Mouse (Mus musculus): ENCODE measurements at regions not wholly inside any gene's neighbourhood (a gene's known extent, or its start where the extent isn't known, plus 50 kb on each side); places are given as distances from the start of the nearest gene placed in this dataset.
"Not testable (repeated sequence)": the region's sequence is repeated elsewhere in the genome, so short reads cannot be mapped to it uniquely, and the experiment has no call there.

DNA sequence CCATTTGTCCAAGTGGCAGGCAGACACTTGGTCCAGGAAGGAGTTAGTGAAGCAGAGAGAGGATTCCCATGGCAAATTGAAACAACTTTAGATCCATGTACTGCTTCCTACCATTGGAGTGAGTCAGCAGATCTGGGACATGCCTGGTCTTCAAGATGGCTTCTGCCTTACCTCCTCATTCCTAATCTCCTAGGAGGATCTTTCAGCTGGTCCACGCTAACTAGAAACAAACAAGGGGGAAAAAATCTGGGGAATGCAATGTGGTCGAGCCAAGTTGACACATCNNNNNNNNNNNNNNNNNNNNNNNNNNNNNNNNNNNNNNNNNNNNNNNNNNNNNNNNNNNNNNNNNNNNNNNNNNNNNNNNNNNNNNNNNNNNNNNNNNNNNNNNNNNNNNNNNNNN lies 549.4 kb downstream of the Synb start:
- no peaks in the 10 kb centered on the region for H3K79me2 ChIP-seq (ENCODE audit: control insufficient read depth, insufficient read depth)
- no peak overlapping the region for H3K4me3 ChIP-seq
- H3ac ChIP-seq (ENCODE audit: control insufficient read depth, insufficient read length) = no peak overlapping the region
- H3K27me3 ChIP-seq (ENCODE audit: control insufficient read depth, insufficient read depth, insufficient read length) = no peaks in the 10 kb centered on the region
- no peak for TF ChIP-seq TCF12 (IDR thresholded peaks at IDR 0.05; ENCODE audit: insufficient read depth, poor library complexity, severe bottlenecking)
- no peak for TF ChIP-seq SRF (IDR thresholded peaks at IDR 0.05; ENCODE audit: control insufficient read depth, insufficient read length, low read depth)
- TF ChIP-seq E2F4 (IDR thresholded peaks at IDR 0.05; ENCODE audit: insufficient read depth) = no peak
- TF ChIP-seq REST (IDR thresholded peaks at IDR 0.05; ENCODE audit: insufficient read depth, insufficient read length) = no peak
- TF ChIP-seq MYOG (IDR thresholded peaks at IDR 0.05; ENCODE audit: control insufficient read depth in 1 of 3, insufficient read depth in 1 of 3, insufficient read length in 2 of 3, low read depth in 2 of 3) = no peak
- TF ChIP-seq USF1 (IDR thresholded peaks at IDR 0.05; ENCODE audit: low read depth) = no peak
- no peak for TF ChIP-seq MAX (IDR thresholded peaks at IDR 0.05; ENCODE audit: low read depth)
- TF ChIP-seq TCF3 (IDR thresholded peaks at IDR 0.05; ENCODE audit: insufficient read length, low read depth) = no peak
- no peak for TF ChIP-seq POLR2A (IDR thresholded peaks at IDR 0.05; ENCODE audit: insufficient read length, low read depth)
- no peak for TF ChIP-seq CEBPB (IDR thresholded peaks at IDR 0.05; ENCODE audit: insufficient read depth, poor library complexity, severe bottlenecking)
- peak overlapping the region; percentile 2 for H3K4me2 ChIP-seq (ENCODE audit: low read depth)
- H3K36me3 ChIP-seq (ENCODE audit: control insufficient read depth, insufficient read depth) = no peaks in the 10 kb centered on the region

DNA sequence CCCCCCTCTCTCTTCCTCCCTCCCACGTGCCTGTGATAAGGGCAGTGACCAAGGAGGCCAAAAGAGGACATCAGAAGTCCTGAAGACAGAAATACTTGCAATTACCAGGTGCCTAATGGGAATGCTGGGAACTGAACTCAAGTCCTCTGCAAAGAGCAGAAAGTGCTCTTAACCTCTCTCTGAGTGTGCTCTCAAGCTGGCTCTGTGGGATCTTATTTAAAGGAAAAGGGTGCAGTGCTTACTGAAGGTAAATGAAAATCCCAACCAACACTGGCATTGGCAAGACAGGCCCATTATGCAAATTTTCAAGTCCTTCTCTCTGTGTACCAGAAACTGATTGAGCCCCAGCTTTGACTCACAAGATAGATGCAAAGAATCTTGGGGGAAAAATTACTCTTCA lies 555.6 kb downstream of the Synb start:
- Histone ChIP-seq H3K4me2 (ENCODE audit: low read depth) (no peak overlapping the region), H3K4me3 (no peak overlapping the region), H3K27me3 (ENCODE audit: control insufficient read depth, insufficient read depth, insufficient read length) (no peaks in the 10 kb centered on the region), H3K79me2 (ENCODE audit: control insufficient read depth, insufficient read depth) (no peaks in the 10 kb centered on the region), H3ac (ENCODE audit: control insufficient read depth, insufficient read length) (no peak overlapping the region), H3K36me3 (ENCODE audit: control insufficient read depth, insufficient read depth) (no peaks in the 10 kb centered on the region)
- TF ChIP-seq TCF3 (IDR thresholded peaks at IDR 0.05; ENCODE audit: insufficient read length, low read depth) (no peak), E2F4 (IDR thresholded peaks at IDR 0.05; ENCODE audit: insufficient read depth) (no peak), MAX (IDR thresholded peaks at IDR 0.05; ENCODE audit: low read depth) (no peak), SRF (IDR thresholded peaks at IDR 0.05; ENCODE audit: control insufficient read depth, insufficient read length, low read depth) (no peak), MYOG (IDR thresholded peaks at IDR 0.05; ENCODE audit: control insufficient read depth in 1 of 3, insufficient read depth in 1 of 3, insufficient read length in 2 of 3, low read depth in 2 of 3) (no peak), CEBPB (IDR thresholded peaks at IDR 0.05; ENCODE audit: insufficient read depth, poor library complexity, severe bottlenecking) (no peak), REST (IDR thresholded peaks at IDR 0.05; ENCODE audit: insufficient read depth, insufficient read length) (no peak), MYOD1 (IDR thresholded peaks at IDR 0.05; ENCODE audit: control insufficient read depth in 1 of 3, insufficient read length in 2 of 3, low read depth in 2 of 3) (no peak), TCF12 (IDR thresholded peaks at IDR 0.05; ENCODE audit: insufficient read depth, poor library complexity, severe bottlenecking) (no peak), POLR2A (IDR thresholded peaks at IDR 0.05; ENCODE audit: insufficient read length, low read depth) (no peak), POLR2AphosphoS2 (IDR thresholded peaks at IDR 0.05; ENCODE audit: insufficient read length, low read depth) (no peak), USF1 (IDR thresholded peaks at IDR 0.05; ENCODE audit: low read depth) (no peak)

DNA sequence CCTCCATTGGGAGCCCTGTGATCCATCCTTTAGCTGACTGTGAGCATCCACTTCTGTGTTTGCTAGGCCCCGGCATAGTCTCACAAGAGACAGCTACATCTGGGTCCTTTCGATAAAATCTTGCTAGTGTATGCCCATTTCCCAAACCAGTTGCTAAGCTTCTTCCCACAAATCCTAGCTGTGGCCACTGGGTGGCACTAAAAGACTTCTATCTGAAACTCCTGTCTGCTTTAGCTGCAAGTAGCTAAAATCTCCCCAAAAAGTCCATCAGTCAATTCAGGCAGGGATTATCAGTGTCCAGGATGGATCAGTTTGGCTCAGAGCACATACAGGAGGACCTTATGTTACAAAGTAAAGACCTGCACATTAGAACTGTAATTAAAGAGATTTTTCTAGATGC lies 558.3 kb downstream of the Synb start:
- H3K79me2 ChIP-seq (ENCODE audit: control insufficient read depth, insufficient read depth); H3K4me3 ChIP-seq; H3K4me2 ChIP-seq (ENCODE audit: low read depth); H3ac ChIP-seq (ENCODE audit: control insufficient read depth, insufficient read length); H3K36me3 ChIP-seq (ENCODE audit: control insufficient read depth, insufficient read depth); H3K27me3 ChIP-seq (ENCODE audit: control insufficient read depth, insufficient read depth, insufficient read length): not testable (repeated sequence)

DNA sequence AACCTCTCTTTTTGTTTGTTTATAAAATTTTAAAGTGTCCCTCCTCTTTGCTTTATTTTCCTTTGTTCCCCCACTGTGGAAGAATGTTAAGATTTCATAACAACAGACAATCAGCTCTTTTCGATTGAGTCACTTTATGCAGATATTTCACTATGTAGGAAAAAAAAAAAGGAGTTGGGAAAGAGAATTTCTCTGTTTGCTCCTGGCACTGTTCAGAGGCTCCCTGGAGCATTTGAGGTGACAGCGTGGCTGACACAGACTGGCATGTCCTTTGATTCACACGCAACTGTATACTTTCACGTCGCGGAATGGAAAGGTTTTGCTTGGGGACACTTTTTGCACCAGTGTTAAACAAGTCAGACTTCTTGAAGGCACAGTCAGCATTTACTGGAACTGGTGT lies 572.9 kb downstream of the Synb start:
- Histone ChIP-seq H3ac (ENCODE audit: control insufficient read depth, insufficient read length) (no peak overlapping the region), H3K4me2 (ENCODE audit: low read depth) (no peak overlapping the region), H3K4me3 (no peak overlapping the region), H3K79me2 (ENCODE audit: control insufficient read depth, insufficient read depth) (no peaks in the 10 kb centered on the region), H3K36me3 (ENCODE audit: control insufficient read depth, insufficient read depth) (no peaks in the 10 kb centered on the region), H3K27me3 (ENCODE audit: control insufficient read depth, insufficient read depth, insufficient read length) (no peaks in the 10 kb centered on the region)
- TF ChIP-seq MYOG (IDR thresholded peaks at IDR 0.05; ENCODE audit: control insufficient read depth in 1 of 3, insufficient read depth in 1 of 3, insufficient read length in 2 of 3, low read depth in 2 of 3) = no peak
- no peak for TF ChIP-seq TCF3 (IDR thresholded peaks at IDR 0.05; ENCODE audit: insufficient read length, low read depth)

DNA sequence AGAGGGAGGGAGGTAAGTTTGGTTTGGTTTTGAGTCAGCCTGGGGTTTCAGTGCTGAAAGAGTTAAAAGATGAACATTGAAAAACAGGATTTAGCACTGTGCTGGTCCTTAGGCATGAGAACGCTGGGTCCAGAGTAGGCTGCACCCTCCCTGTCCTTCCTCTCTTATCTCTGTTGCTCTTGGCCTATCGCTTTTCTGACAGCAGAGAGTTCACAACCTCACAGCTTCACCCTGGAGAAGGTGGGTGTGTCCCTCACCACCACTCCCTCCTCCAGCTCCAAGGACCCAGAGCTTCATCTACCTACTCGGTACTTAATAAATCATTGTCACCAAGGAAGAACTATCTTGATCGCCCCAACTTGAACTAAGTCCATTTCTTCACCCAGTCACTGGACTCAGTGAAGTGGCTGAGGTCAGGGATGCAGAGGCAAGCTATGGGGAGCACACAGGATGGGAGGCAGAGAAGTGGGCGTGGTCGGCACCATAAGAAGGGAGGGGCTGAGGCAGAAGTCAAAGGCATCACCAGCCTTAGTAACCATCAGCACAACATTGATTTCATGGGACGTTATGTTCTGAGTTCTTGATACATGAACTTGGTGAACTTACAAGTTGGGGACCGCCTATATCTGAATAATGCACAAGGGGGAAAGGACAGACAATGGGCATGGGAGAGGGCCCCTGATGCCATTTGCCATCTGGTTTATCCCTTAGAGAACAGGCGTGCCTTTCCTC lies 574.5 kb downstream of the Synb start:
- Histone ChIP-seq H3K79me2 (ENCODE audit: control insufficient read depth, insufficient read depth) (no peaks in the 10 kb centered on the region), H3ac (ENCODE audit: control insufficient read depth, insufficient read length) (no peak overlapping the region), H3K36me3 (ENCODE audit: control insufficient read depth, insufficient read depth) (no peaks in the 10 kb centered on the region), H3K4me3 (no peak overlapping the region), H3K4me2 (ENCODE audit: low read depth) (no peak overlapping the region), H3K27me3 (ENCODE audit: control insufficient read depth, insufficient read depth, insufficient read length) (no peaks in the 10 kb centered on the region)
- TF ChIP-seq CEBPB (IDR thresholded peaks at IDR 0.05; ENCODE audit: insufficient read depth, poor library complexity, severe bottlenecking) (no peak), USF1 (IDR thresholded peaks at IDR 0.05; ENCODE audit: low read depth) (no peak), REST (IDR thresholded peaks at IDR 0.05; ENCODE audit: insufficient read depth, insufficient read length) (no peak), MYOD1 (IDR thresholded peaks at IDR 0.05; ENCODE audit: control insufficient read depth in 1 of 3, insufficient read length in 2 of 3, low read depth in 2 of 3) (no peak)
